Mouse (Mus musculus) heart, adult 2 months (tissue): ENCODE results near the gene Itgb8.

Source experiments
- CTCF ChIP-seq: fragments of 200-600 bp; IDR thresholded peaks from 2 replicates; pipeline ENCODE4 v1.8.1; 2022; ENCODE audit warnings: antibody characterized with exemption, mild to moderate bottlenecking, moderate library complexity
- POLR2A ChIP-seq: fragments of 200-500 bp; IDR thresholded peaks from 2 replicates; pipeline ENCODE4 v1.6.1; 2011; ENCODE audit warnings: mild to moderate bottlenecking, low read depth, low read length, control low read depth; ENCODE audit not compliant: insufficient read depth

GRCm38 (mm10) chr12:119169143-119169542, 69.5 kb downstream of the Itgb8 start:
- TF ChIP-seq POLR2A, result no peak
- no peak for TF ChIP-seq CTCF
